Mouse (Mus musculus) C2C12 (cell line): ENCODE results near the gene Gm45799. TPM values are rescaled to one million over a fixed set of nuclear protein-coding genes. Genes with fewer than 3 reads are reported as not detected.
A peak's percentile ranks its signal among the peaks of the same experiment; 100 is the strongest.

Source experiments
- H3K27me3 ChIP-seq: one replicate; pipeline ENCODE4 v1.6.1; 2011; ENCODE audit not compliant: control insufficient read depth, insufficient read depth, insufficient read length
- H3K36me3 ChIP-seq: one replicate; pipeline ENCODE4 v1.6.1; 2011; ENCODE audit not compliant: control insufficient read depth, insufficient read depth
- H3K4me3 ChIP-seq: one replicate; pipeline ENCODE4 v1.5.1; 2011; ENCODE audit warnings: mild to moderate bottlenecking, control low read depth; ENCODE audit not compliant: poor library complexity, insufficient read depth, severe bottlenecking
- H3K79me2 ChIP-seq: one replicate; pipeline ENCODE4 v1.6.1; 2011; ENCODE audit not compliant: control insufficient read depth, insufficient read depth
- H3K79me3 ChIP-seq: one replicate; pipeline ENCODE4 v1.6.1; 2011; ENCODE audit warnings: low read depth, control low read depth
- H3ac ChIP-seq: one replicate; pipeline ENCODE3; 2011; ENCODE audit warnings: low read depth; ENCODE audit not compliant: control insufficient read depth, insufficient read length
- CEBPB ChIP-seq: IDR thresholded peaks from one replicate; pipeline ENCODE4 v1.6.1; 2011; ENCODE audit warnings: low read depth, mild to moderate bottlenecking, control low read depth, moderate library complexity
- CTCF ChIP-seq: IDR thresholded peaks from one replicate; pipeline ENCODE4 v1.5.1; 2011; ENCODE audit not compliant: control insufficient read depth, insufficient read depth, insufficient read length
- FOSL1 ChIP-seq: IDR thresholded peaks from one replicate; pipeline ENCODE4 v1.8.0; 2011; ENCODE audit warnings: mild to moderate bottlenecking, low read length; ENCODE audit not compliant: poor library complexity, insufficient read depth, severe bottlenecking
- MAX ChIP-seq: IDR thresholded peaks from one replicate; pipeline ENCODE4 v1.6.1; 2011; ENCODE audit warnings: mild to moderate bottlenecking, control low read depth
- MYOD1 ChIP-seq: IDR thresholded peaks from one replicate; pipeline ENCODE4 v1.6.1; 2011; ENCODE audit warnings: low read depth; ENCODE audit not compliant: control insufficient read depth, insufficient read length
- MYOG ChIP-seq: IDR thresholded peaks from one replicate; pipeline ENCODE4 v1.6.1; 2011; ENCODE audit not compliant: control insufficient read depth, insufficient read length; ENCODE audit errors: extremely low read depth
- USF1 ChIP-seq: IDR thresholded peaks from one replicate; pipeline ENCODE4 v1.6.1; 2011; ENCODE audit warnings: low read depth, mild to moderate bottlenecking, control low read depth, moderate library complexity
- polyA plus RNA-seq: library from polyadenylated mRNA; unstranded; fragments of >200 nt; fragmentation: generic; extraction: Trizol; gene quantifications from one replicate; pipeline ENCODE4 v1.2.1, GENCODE M21; 2012; ENCODE audit warnings: missing spikeins

The Gm45799 gene
- polyA plus RNA-seq, 1 experiment, result 56.8 TPM

DNA sequence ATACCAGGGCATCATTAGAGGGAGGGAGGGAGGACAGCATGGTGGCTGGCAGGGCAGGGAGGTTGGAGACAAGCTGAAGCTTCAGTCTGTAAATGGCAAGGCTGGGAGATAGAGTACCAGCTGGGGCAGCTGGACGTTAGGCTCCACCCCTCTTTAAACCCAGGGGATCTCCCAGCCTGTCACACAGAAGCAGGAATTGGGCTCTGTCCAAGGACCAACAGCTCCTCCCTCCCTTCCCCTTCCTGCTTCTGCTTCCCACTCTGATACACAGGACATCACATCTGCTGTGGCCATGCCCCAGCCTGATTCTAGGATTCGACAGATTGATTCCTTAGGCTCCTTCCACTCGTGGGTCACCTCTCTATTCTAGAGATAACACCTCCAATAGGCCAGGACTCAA lies 11.7 kb upstream of the Gm45799 start:
- Histone ChIP-seq H3K79me2 (peaks cover 79% of the 10 kb centered on the region), H3K27me3 (no peaks in the 10 kb centered on the region), H3K4me3 (no peak overlapping the region), H3K79me3 (peaks cover 58% of the 10 kb centered on the region), H3ac (no peak overlapping the region), H3K36me3 (peaks cover 13% of the 10 kb centered on the region)
- TF ChIP-seq MAX (no peak), MYOD1 (peak; percentile 18)

DNA sequence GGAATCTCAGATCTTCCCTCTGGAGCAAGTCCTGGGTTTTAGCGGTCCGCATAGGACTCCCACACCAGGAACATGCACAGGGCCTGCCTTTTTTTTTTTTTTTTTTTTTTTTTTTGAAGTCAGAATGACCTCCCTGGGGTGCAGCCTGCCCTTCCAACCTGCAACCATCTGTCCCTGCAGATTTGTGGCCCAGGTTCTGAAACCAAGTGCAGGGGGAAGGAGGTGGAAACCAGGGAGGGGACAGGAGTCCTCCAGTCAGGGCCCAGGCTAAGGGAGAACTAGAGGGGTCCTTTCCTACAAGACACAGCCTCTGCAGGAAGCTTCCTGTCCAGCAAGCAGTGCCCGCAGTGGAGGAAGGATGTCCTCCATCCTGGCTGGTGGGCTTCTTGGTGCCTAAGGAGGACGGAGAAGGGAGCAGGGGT lies 7.8 kb upstream of the Gm45799 start:
- peak overlapping the region; percentile 66 for H3K4me3 ChIP-seq
- peak overlapping the region; percentile 91 for H3ac ChIP-seq

GRCm38 (mm10) chr7:105633127-105633800 lies 7.1 kb upstream of the Gm45799 start, which contains the start of gene Trim3:
Gene Trim3, minus strand, starts transcription at chr7:105633571.
- peaks cover 53% of the 10 kb centered on the region for H3K79me2 ChIP-seq
- peak within 1 kb of the TSS; percentile 66 for H3K4me3 ChIP-seq
- TF ChIP-seq MYOG (no peak), CEBPB (no peak), USF1 (no peak), MYOD1 (no peak), CTCF (no peak), FOSL1 (no peak), MAX (no peak)
- peaks cover 39% of the 10 kb centered on the region for H3K79me3 ChIP-seq
- peak within 1 kb of the TSS; percentile 91 for H3ac ChIP-seq
- peaks cover 13% of the 10 kb centered on the region for H3K36me3 ChIP-seq
- no peaks in the 10 kb centered on the region for H3K27me3 ChIP-seq

More for the DNA sequence above, 7.8 kb upstream of the Gm45799 start:
- H3K27me3 ChIP-seq, result no peaks in the 10 kb centered on the region
- peaks cover 13% of the 10 kb centered on the region for H3K36me3 ChIP-seq
- peaks cover 45% of the 10 kb centered on the region for H3K79me3 ChIP-seq
- H3K79me2 ChIP-seq, result peaks cover 57% of the 10 kb centered on the region
- TF ChIP-seq CEBPB, result no peak

DNA sequence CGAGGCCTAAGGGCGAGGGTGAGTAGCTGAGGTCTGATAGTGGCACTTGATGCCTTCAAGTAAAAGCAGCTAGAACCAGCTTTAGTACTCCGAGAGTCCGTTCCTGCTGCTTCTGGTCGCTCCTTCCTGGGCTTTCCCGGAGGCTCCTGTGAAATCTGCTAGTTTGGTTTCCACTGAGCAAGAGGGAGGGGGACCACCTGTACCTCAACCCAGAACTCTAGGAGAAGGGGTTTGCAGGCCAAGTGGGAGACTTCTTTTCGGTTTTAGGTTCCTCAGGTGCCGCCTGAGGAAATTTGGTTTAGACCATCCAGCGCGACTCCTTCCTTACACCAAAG lies 6.6 kb upstream of the Gm45799 start:
- H3ac ChIP-seq, result peak overlapping the region; percentile 43
- H3K27me3 ChIP-seq, result no peaks in the 10 kb centered on the region
- peaks cover 13% of the 10 kb centered on the region for H3K36me3 ChIP-seq
- no peak overlapping the region for H3K4me3 ChIP-seq
- peaks cover 53% of the 10 kb centered on the region for H3K79me2 ChIP-seq
- TF ChIP-seq MYOG (no peak), MAX (no peak), CEBPB (no peak), MYOD1 (no peak), USF1 (no peak), CTCF (no peak), FOSL1 (no peak)
- H3K79me3 ChIP-seq, result peaks cover 38% of the 10 kb centered on the region

- Histone ChIP-seq H3K79me2 (peaks cover 53% of the 10 kb centered on the region), H3K4me3 (no peak overlapping the region), H3K36me3 (peaks cover 13% of the 10 kb centered on the region), H3ac (no peak overlapping the region), H3K27me3 (no peaks in the 10 kb centered on the region), H3K79me3 (peaks cover 39% of the 10 kb centered on the region)
- TF ChIP-seq MYOD1, result no peak
- TF ChIP-seq MAX, result no peak
- TF ChIP-seq FOSL1, result no peak
- TF ChIP-seq USF1, result no peak
- no peak for TF ChIP-seq CEBPB
- no peak for TF ChIP-seq MYOG
- no peak for TF ChIP-seq CTCF
These were observed 6.0 kb upstream of the Gm45799 start for GRCm38 (mm10) chr7:105634272-105634920.

- Histone ChIP-seq H3K79me2 (peaks cover 50% of the 10 kb centered on the region), H3K27me3 (no peaks in the 10 kb centered on the region), H3K36me3 (peaks cover 13% of the 10 kb centered on the region), H3ac (no peak overlapping the region), H3K79me3 (peaks cover 36% of the 10 kb centered on the region), H3K4me3 (no peak overlapping the region)
- no peak for TF ChIP-seq MAX
These were observed 4.6 kb upstream of the Gm45799 start for GRCm38 (mm10) chr7:105635726-105636125.
